Mouse (Mus musculus): ENCODE data around the gene Sema4d.

DNA sequence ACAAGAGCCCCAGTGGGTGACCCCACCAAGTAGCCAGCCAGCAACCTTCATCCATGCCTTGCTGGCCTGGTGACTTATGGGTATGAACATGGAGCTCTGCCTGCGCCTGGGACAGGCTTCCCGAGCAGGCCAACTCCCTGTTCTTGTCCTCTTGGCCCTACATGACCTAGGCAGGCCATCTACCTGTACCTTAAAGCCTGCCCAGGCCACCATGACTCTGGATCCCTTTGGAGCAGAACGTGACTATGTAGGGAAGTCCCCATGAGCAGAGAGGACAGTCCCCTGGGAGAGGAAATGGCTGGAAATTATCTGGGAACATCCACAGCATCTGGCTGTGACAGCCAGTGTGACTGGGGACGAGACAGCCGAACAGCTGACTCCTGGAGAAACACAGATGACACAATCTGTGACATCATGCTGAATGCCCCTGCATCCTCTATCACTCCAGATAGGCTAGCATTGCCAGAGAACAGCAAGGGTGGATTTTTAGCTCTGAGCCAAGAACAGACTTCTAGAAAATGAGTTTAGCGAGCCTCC is 15.7 kb downstream of the Sema4d start:
- TF ChIP-seq TAL1 (IDR thresholded peaks at IDR 0.05; ENCODE audit: low read length) (no peak), GATA1 (IDR thresholded peaks at IDR 0.05; ENCODE audit: low read length) (no peak)
